Mouse (Mus musculus): ENCODE measurements around the gene Ppp3ca. TPM values are rescaled to one million over a fixed set of nuclear protein-coding genes. Genes with fewer than 3 reads are reported as not detected.

Ppp3ca gene
- polyA plus RNA-seq, 2 experiments: 3.9 to 7.4 TPM

- WGBS (ENCODE audit: insufficient replicate concordance): 69% methylated on average over 12 of the region's 12 CpGs
- no peaks in the 10 kb centered on the region for H3K9me3 ChIP-seq (ENCODE audit: control insufficient read depth, low read length)
These were observed 160.8 kb downstream of the Ppp3ca start for GRCm38 (mm10) chr3:136830687-136831220.

GRCm38 (mm10) chr3:136833003-136833745 is 163.2 kb downstream of the Ppp3ca start:
- no peaks in the 10 kb centered on the region for H3K9me3 ChIP-seq (ENCODE audit: control insufficient read depth, low read length)
- ATAC-seq (ENCODE audit: insufficient read depth) (no peak), DNase-seq (ENCODE audit: low read depth in 3 of 3, low spot score in 3 of 3) (no peak)
- WGBS (ENCODE audit: insufficient replicate concordance): 60% methylated on average over 11 of the region's 11 CpGs
- no peaks in the 10 kb centered on the region for H3K27me3 ChIP-seq (ENCODE audit: control insufficient read depth, insufficient read depth, low read length)
- no peak overlapping the region for H3K4me2 ChIP-seq (ENCODE audit: low read depth)
- no peak overlapping the region for H3K27ac ChIP-seq
- H3K4me1 ChIP-seq (replicated peaks; ENCODE audit: control insufficient read depth in 2 of 2, insufficient read depth in 2 of 2, low read length in 1 of 2): peaks cover 0 to 28% of the 10 kb centered on the region in 2 experiments; a peak in 2 of 4 replicates
- no peaks in the 10 kb centered on the region for H3K36me3 ChIP-seq (replicated peaks; ENCODE audit: control insufficient read depth, insufficient read depth, low read depth)
- H3K9ac ChIP-seq (replicated peaks): no peak overlapping the region
- H3K4me3 ChIP-seq (ENCODE audit: insufficient read depth in 1 of 2, low read depth in 2 of 2, low read length in 2 of 2): no peak overlapping the region
- TF ChIP-seq CTCF (IDR thresholded peaks at IDR 0.05; ENCODE audit: low read depth) (no peak), EP300 (IDR thresholded peaks at IDR 0.05; ENCODE audit: low read depth) (no peak)

More at GRCm38 (mm10) chr3:136830687-136831220, 160.8 kb downstream of the Ppp3ca start:
- Histone ChIP-seq H3K4me1 (replicated peaks; ENCODE audit: control insufficient read depth in 2 of 2, insufficient read depth in 2 of 2, low read length in 1 of 2) (peaks cover 0 to 15% of the 10 kb centered on the region in 2 experiments; a peak in 2 of 4 replicates), H3K9ac (replicated peaks) (no peak overlapping the region), H3K27ac (no peak overlapping the region), H3K27me3 (ENCODE audit: control insufficient read depth, insufficient read depth, low read length) (no peaks in the 10 kb centered on the region), H3K36me3 (replicated peaks; ENCODE audit: control insufficient read depth, insufficient read depth, low read depth) (no peaks in the 10 kb centered on the region), H3K4me3 (ENCODE audit: insufficient read depth in 1 of 2, low read depth in 2 of 2, low read length in 2 of 2) (no peak overlapping the region), H3K4me2 (ENCODE audit: low read depth) (no peak overlapping the region)
- TF ChIP-seq CTCF (IDR thresholded peaks at IDR 0.05; ENCODE audit: low read depth) (no peak), EP300 (IDR thresholded peaks at IDR 0.05; ENCODE audit: low read depth) (no peak)
- DNase-seq (ENCODE audit: low read depth in 3 of 3, low spot score in 3 of 3) (no peak), ATAC-seq (ENCODE audit: insufficient read depth) (no peak)

GRCm38 (mm10) chr3:136833893-136834292 is 164.0 kb downstream of the Ppp3ca start:
- H3K36me3 ChIP-seq (replicated peaks; ENCODE audit: control insufficient read depth, insufficient read depth, low read depth): no peaks in the 10 kb centered on the region
- no peak overlapping the region for H3K9ac ChIP-seq (replicated peaks)
- H3K4me3 ChIP-seq (ENCODE audit: insufficient read depth in 1 of 2, low read depth in 2 of 2, low read length in 2 of 2): no peak overlapping the region
- ATAC-seq (ENCODE audit: insufficient read depth): no peak
- no peak overlapping the region for H3K4me2 ChIP-seq (ENCODE audit: low read depth)
- H3K27me3 ChIP-seq (ENCODE audit: control insufficient read depth, insufficient read depth, low read length): no peaks in the 10 kb centered on the region
- no peak overlapping the region for H3K27ac ChIP-seq
- H3K4me1 ChIP-seq (replicated peaks; ENCODE audit: control insufficient read depth in 2 of 2, insufficient read depth in 2 of 2, low read length in 1 of 2): peaks cover 0 to 28% of the 10 kb centered on the region in 2 experiments; a peak in 2 of 4 replicates
- H3K9me3 ChIP-seq (ENCODE audit: control insufficient read depth, low read length): no peaks in the 10 kb centered on the region
- 13% methylated on average over 5 of the region's 5 CpGs for WGBS (ENCODE audit: insufficient replicate concordance)
- TF ChIP-seq EP300 (IDR thresholded peaks at IDR 0.05; ENCODE audit: low read depth): no peak
- no peak for TF ChIP-seq CTCF (IDR thresholded peaks at IDR 0.05; ENCODE audit: low read depth)
- DNase-seq (ENCODE audit: low read depth in 3 of 3, low spot score in 3 of 3): no peak

- no peak overlapping the region for H3K27ac ChIP-seq
- no peaks in the 10 kb centered on the region for H3K36me3 ChIP-seq (replicated peaks; ENCODE audit: control insufficient read depth, insufficient read depth, low read depth)
- no peak overlapping the region for H3K4me2 ChIP-seq (ENCODE audit: low read depth)
- WGBS (ENCODE audit: insufficient replicate concordance): 49% methylated on average over 9 of the region's 9 CpGs
- H3K27me3 ChIP-seq (ENCODE audit: control insufficient read depth, insufficient read depth, low read length): no peaks in the 10 kb centered on the region
- H3K9ac ChIP-seq (replicated peaks): no peak overlapping the region
- no peak for DNase-seq (ENCODE audit: low read depth in 3 of 3, low spot score in 3 of 3)
- no peak for TF ChIP-seq EP300 (IDR thresholded peaks at IDR 0.05; ENCODE audit: low read depth)
- H3K4me1 ChIP-seq (replicated peaks; ENCODE audit: control insufficient read depth in 2 of 2, insufficient read depth in 2 of 2, low read length in 1 of 2): peaks cover 0 to 28% of the 10 kb centered on the region in 2 experiments; a peak in 2 of 4 replicates
- ATAC-seq (ENCODE audit: insufficient read depth): no peak
- H3K9me3 ChIP-seq (ENCODE audit: control insufficient read depth, low read length): no peaks in the 10 kb centered on the region
- H3K4me3 ChIP-seq (ENCODE audit: insufficient read depth in 1 of 2, low read depth in 2 of 2, low read length in 2 of 2): no peak overlapping the region
These were observed 165.9 kb downstream of the Ppp3ca start for GRCm38 (mm10) chr3:136835851-136836250.

Data from liver, embryonic 14.5 days (tissue).